Mouse (Mus musculus) left cerebral cortex, postnatal 4 days (tissue): ENCODE data around the gene Lars2. TPM values are rescaled to one million over a fixed set of nuclear protein-coding genes. Genes with fewer than 3 reads are reported as not detected.
"Not testable (repeated sequence)": the region's sequence is repeated elsewhere in the genome, so short reads cannot be mapped to it uniquely, and the experiment has no call there.

Experiments
- DNase-seq: peaks from one replicate; pipeline ENCODE4 v3.0.0-alpha.2; 2022
- intact Hi-C: fragments of 180-260 bp; cut with DNase I; formaldehyde crosslinking; loops from one replicate; pipeline ENCODE4 v1.15.1; 2025
- total RNA-seq, 2 experiments: library from RNA; stranded (reverse); gene quantifications; 2 replicates each; pipeline ENCODE4 v1.2.3; 2021

Gene Lars2
- total RNA-seq, 2 experiments from 2014 or later = 25.3 to 41.7 TPM

- intact Hi-C loops, DNase-seq: not testable (repeated sequence)
These were observed 21.6 kb downstream of the Lars2 start for GRCm38 (mm10) chr9:123388087-123389007.

GRCm38 (mm10) chr9:123391140-123391849 lies 24.6 kb downstream of the Lars2 start:
- intact Hi-C loops = no loop called here
- no peak for DNase-seq

GRCm38 (mm10) chr9:123394856-123395255 lies 28.1 kb downstream of the Lars2 start:
- DNase-seq = no peak
- intact Hi-C loops = no loop called here

- intact Hi-C loops = no loop called here
- DNase-seq = no peak
These were observed 31.0 kb downstream of the Lars2 start for GRCm38 (mm10) chr9:123397701-123398100.

- intact Hi-C loops = no loop called here
- no peak for DNase-seq
These were observed 35.5 kb downstream of the Lars2 start for GRCm38 (mm10) chr9:123402215-123402614.

GRCm38 (mm10) chr9:123403031-123403430 lies 36.3 kb downstream of the Lars2 start:
- DNase-seq = peak; percentile 25
- intact Hi-C loops = no loop called here

GRCm38 (mm10) chr9:123405231-123405630 lies 38.5 kb downstream of the Lars2 start:
- intact Hi-C loops = no loop called here
- no peak for DNase-seq

- intact Hi-C loops = no loop called here
- DNase-seq = no peak
These were observed 42.0 kb downstream of the Lars2 start for GRCm38 (mm10) chr9:123408771-123409170.

- no peak for DNase-seq
These were observed 63.1 kb downstream of the Lars2 start for GRCm38 (mm10) chr9:123429863-123430262.

GRCm38 (mm10) chr9:123430973-123431372 lies 64.2 kb downstream of the Lars2 start:
- intact Hi-C loops = no loop called here
- no peak for DNase-seq

More at GRCm38 (mm10) chr9:123429863-123430262, 63.1 kb downstream of the Lars2 start:
- intact Hi-C loops = no loop called here

- peak; percentile 4 for DNase-seq
- intact Hi-C loops = no loop called here
These were observed 71.5 kb downstream of the Lars2 start for GRCm38 (mm10) chr9:123438223-123438622.

GRCm38 (mm10) chr9:123440230-123441058 lies 73.7 kb downstream of the Lars2 start:
- DNase-seq = no peak
- intact Hi-C loops = loop anchor here (2.0 to 5.0 kb wide), 2 partner anchors 182 to 283 kb away; no protein-coding TSS in a partner anchor

- intact Hi-C loops = not testable (repeated sequence)
- peak; percentile 29 for DNase-seq
These were observed 80.4 kb downstream of the Lars2 start for GRCm38 (mm10) chr9:123447101-123447500.

GRCm38 (mm10) chr9:123448594-123448993 lies 81.9 kb downstream of the Lars2 start:
- intact Hi-C loops = loop anchor here (2.0 kb wide), 1 partner anchor 76 kb away; no protein-coding TSS in a partner anchor
- no peak for DNase-seq

- intact Hi-C loops = no loop called here
These were observed 83.4 kb downstream of the Lars2 start for GRCm38 (mm10) chr9:123450174-123450573.

GRCm38 (mm10) chr9:123451772-123452171 lies 85.0 kb downstream of the Lars2 start:
- intact Hi-C loops = no loop called here
- no peak for DNase-seq

More at GRCm38 (mm10) chr9:123450174-123450573, 83.4 kb downstream of the Lars2 start:
- DNase-seq = peak; percentile 53

GRCm38 (mm10) chr9:123456634-123457602 lies 90.2 kb downstream of the Lars2 start:
- DNase-seq = no peak
- intact Hi-C loops = loop anchor here (5.0 kb wide), 1 partner anchor 50 kb away; no protein-coding TSS in a partner anchor

GRCm38 (mm10) chr9:123457603-123458002 lies 90.9 kb downstream of the Lars2 start:
- intact Hi-C loops = loop anchor here (5.0 kb wide), 1 partner anchor 50 kb away; no protein-coding TSS in a partner anchor
- DNase-seq = no peak

GRCm38 (mm10) chr9:123467141-123467620 lies 100.5 kb downstream of the Lars2 start:
- DNase-seq = peak; percentile 46

More at GRCm38 (mm10) chr9:123467141-123467620, 100.5 kb downstream of the Lars2 start:
- intact Hi-C loops = no loop called here
